Mouse (Mus musculus) limb, embryonic 13.5 days (tissue): ENCODE data around the gene Ncapg. TPM values are rescaled to one million over a fixed set of nuclear protein-coding genes. Genes with fewer than 3 reads are reported as not detected.
A peak's percentile ranks its signal among the peaks of the same experiment; 100 is the strongest.

Experiments used
- ATAC-seq: fragments of 200-750 bp; cut with Nextera tagmentation; 2 replicates; pipeline ENCODE4 v1.8.0; 2017; ENCODE audit warnings: low read depth, moderate number of reproducible peaks, moderate TSS enrichment; ENCODE audit not compliant: low FRiP score
- H3K27ac ChIP-seq: fragments of 300-500 bp; sonication (generic); 2 replicates; pipeline ENCODE4 v1.5.1; 2015; ENCODE audit warnings: inconsistent platforms, mild to moderate bottlenecking, moderate library complexity
- H3K27me3 ChIP-seq: fragments of 300-500 bp; sonication (generic); 2 replicates; pipeline ENCODE4 v1.6.1; 2015; ENCODE audit warnings: mild to moderate bottlenecking, inconsistent platforms
- H3K36me3 ChIP-seq: fragments of 300-500 bp; sonication (generic); 2 replicates; pipeline ENCODE4 v1.6.1; 2015; ENCODE audit warnings: inconsistent platforms, mild to moderate bottlenecking, moderate library complexity
- H3K4me1 ChIP-seq: fragments of 300-500 bp; sonication (generic); 2 replicates; pipeline ENCODE4 v1.6.1; 2015; ENCODE audit warnings: inconsistent platforms
- H3K4me2 ChIP-seq: fragments of 300-500 bp; sonication (generic); replicated peaks from 2 replicates; pipeline ENCODE4 v1.6.1; 2015; ENCODE audit warnings: inconsistent platforms, mild to moderate bottlenecking, moderate library complexity
- H3K4me3 ChIP-seq: fragments of 300-500 bp; sonication (generic); 2 replicates; pipeline ENCODE4 v1.5.1; 2015; ENCODE audit warnings: moderate library complexity, mild to moderate bottlenecking, inconsistent platforms
- H3K9ac ChIP-seq: fragments of 300-500 bp; sonication (generic); 2 replicates; pipeline ENCODE4 v1.6.1; 2015; ENCODE audit warnings: mild to moderate bottlenecking, inconsistent platforms
- H3K9me3 ChIP-seq: fragments of 300-500 bp; sonication (generic); 2 replicates; pipeline ENCODE4 v1.6.1; 2016; ENCODE audit warnings: inconsistent platforms
- WGBS: fragments of 180-500 bp; shearing (Covaris S2); methylation state at CpG from one replicate; pipeline ENCODE4 v1.1.7; 2015; 5-methylcytosine and 5-hydroxymethylcytosine counted together
- polyA plus RNA-seq: library from polyadenylated mRNA; unstranded; fragments of >200 nt; fragmentation: Nextera tagmentation; extraction: Ambion mirVana; gene quantifications from 2 replicates; pipeline ENCODE4 v1.2.1, GENCODE M21; 2015

The Ncapg gene
- polyA plus RNA-seq, 1 experiment from 2014 or later: 48.2 TPM

DNA sequence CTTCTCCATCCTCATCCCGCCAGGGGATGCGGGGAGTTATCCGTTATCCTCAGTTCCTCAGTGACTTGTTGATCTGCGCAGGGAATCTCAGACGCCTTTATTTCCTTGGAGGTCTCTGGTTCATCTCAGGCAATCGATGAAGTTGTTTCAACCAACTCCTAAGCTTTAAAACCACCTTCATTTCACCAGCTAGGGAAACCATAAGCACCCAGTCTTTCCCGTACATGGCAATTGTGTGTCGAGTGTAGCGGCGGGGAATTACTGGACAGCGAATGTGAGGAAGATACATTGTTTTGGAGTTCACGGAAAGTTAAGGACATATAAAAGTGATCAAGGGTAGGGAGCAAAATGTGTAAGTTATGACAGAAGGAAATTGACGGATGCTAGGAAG, 556 bp downstream of the Ncapg start:
- peak overlapping the region; percentile 85 for H3K4me2 ChIP-seq
- peak overlapping the region; percentile 82 for H3K9ac ChIP-seq
- H3K9me3 ChIP-seq: no peaks in the 10 kb centered on the region
- H3K4me3 ChIP-seq: peak overlapping the region; percentile 83
- no peaks in the 10 kb centered on the region; the same call in 1 of the 2 replicates for H3K36me3 ChIP-seq
- under 1% methylated on average over 13 of the region's 13 CpGs for WGBS
- H3K27me3 ChIP-seq: no peaks in the 10 kb centered on the region
- H3K4me1 ChIP-seq: peaks cover 13% of the 10 kb centered on the region
- ATAC-seq: no peak
- H3K27ac ChIP-seq: peak overlapping the region; percentile 85

DNA sequence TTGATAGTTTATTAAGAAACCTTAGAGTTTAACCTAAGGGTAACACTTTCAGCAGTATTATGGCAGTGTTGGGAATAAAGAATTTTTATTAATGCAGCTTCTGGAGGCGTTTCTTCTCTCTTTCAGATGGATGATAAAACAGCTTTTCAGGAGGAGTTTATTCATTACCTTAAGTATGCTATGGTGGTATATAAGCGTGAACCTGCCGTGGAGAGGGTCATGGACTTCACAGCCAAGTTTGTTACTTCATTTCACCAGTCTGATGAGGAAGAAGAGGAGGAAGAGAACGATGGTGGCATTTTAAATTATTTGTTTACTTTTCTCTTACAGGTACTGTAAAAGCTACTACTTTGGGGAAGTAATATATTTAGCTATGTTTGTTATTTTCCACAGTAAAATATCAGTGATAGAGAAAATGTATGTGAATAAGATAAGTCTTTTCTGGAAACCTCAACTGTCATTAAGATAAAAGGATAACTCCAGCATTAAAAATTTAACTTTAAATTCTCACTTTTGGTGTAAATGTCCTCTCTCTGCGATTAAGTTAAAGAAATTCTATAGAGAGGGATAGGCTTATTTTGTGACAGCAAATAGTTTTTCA, 1.3 kb downstream of the Ncapg start:
- Histone ChIP-seq H3K27ac (no peak overlapping the region), H3K9me3 (no peaks in the 10 kb centered on the region), H3K4me3 (peak overlapping the region; percentile 83), H3K4me1 (peaks cover 13% of the 10 kb centered on the region), H3K27me3 (no peaks in the 10 kb centered on the region), H3K36me3 (peaks cover 5% of the 10 kb centered on the region), H3K4me2 (peak overlapping the region; percentile 85), H3K9ac (no peak overlapping the region)
- WGBS: 58% methylated on average over 5 of the region's 5 CpGs
- ATAC-seq: no peak

DNA sequence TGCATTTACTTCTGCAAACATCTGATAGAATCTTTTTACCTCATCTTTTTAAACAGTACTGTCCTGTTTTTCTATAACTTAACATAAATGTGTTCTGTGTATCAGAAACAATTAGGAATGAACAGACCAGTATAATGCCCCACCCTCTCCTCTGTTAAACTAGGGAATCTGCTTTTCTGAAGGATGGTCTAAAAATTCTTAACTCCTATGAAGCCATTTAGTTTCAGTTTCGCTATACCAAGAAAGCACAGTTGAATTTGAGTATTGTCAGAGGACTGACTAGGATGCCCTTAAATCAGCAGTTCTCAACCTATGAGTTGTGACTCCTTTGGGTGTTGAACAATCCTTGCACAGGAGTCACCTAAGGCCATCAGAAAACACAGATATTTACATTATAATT, 5.3 kb downstream of the Ncapg start:
- ATAC-seq: no peak
- Histone ChIP-seq H3K4me1 (peaks cover 8% of the 10 kb centered on the region), H3K27ac (no peak overlapping the region), H3K4me3 (no peak overlapping the region), H3K36me3 (peaks cover 20% of the 10 kb centered on the region), H3K4me2 (no peak overlapping the region), H3K9me3 (no peaks in the 10 kb centered on the region), H3K27me3 (no peaks in the 10 kb centered on the region), H3K9ac (no peak overlapping the region)
- 100% methylated on average over 1 of the region's 1 CpGs for WGBS

DNA sequence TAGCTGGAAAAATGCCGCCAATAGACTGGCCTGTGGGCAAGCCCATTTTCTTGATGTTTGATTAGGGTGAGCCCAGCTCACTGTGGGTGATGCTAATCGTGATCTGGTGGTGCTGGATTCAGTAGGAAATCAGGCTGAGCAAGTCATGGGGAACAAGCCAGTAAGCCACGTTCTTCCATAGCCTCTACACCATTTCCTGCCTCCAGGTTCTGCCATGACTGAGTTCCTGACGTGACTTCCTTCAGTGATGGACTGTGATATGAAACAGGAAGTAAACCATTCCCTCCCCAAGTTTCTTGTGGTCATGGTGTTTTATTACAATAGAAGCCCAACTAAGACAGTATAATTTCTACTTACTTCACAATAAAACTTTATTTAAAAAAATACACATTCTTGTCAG, 7.9 kb downstream of the Ncapg start:
- 81% methylated on average over 4 of the region's 4 CpGs for WGBS
- peaks cover 27% of the 10 kb centered on the region for H3K36me3 ChIP-seq
- H3K4me2 ChIP-seq: no peak overlapping the region
- H3K27ac ChIP-seq: no peak overlapping the region
- H3K4me1 ChIP-seq: no peaks in the 10 kb centered on the region
- H3K9me3 ChIP-seq: no peaks in the 10 kb centered on the region
- no peaks in the 10 kb centered on the region for H3K27me3 ChIP-seq
- no peak for ATAC-seq
- H3K9ac ChIP-seq: no peak overlapping the region
- H3K4me3 ChIP-seq: no peak overlapping the region

DNA sequence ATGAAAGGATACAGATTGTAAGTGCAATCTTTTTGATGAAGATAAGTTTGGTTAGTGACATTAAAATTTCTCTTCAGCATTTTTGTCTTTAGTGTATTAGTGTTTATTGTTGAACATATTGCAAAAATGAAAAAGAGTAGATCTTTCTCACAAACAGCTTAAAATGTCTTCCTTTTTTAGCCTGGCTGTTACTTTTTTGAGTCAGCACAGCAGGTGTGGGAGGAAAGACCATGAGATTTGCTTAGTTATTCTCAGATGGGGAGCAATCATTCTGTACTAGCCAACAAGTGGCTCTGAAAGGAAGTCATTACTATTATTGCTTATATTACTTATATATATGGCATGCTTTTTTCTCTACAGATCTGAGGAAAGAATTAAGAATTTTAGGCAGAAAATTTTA, 10.2 kb downstream of the Ncapg start:
- H3K9ac ChIP-seq: no peak overlapping the region

DNA sequence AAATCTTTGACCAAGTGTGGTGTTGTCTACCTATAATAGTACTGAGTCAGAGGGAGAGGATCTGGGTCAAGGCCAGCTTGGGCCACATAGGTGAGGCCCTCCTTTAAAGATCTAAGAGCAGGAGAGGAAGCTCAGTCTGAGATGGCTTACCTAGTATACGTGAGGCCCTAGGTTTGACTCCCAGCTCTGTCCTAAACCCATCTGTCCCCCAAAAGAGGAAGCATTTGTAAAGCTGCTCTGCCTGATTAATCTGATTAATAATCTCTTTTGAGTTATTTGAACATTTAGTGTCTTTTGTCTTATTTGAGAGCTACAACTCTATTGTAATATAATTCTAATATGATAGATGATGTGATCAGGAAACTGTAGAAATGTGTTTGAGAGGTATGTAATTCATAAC, 13.7 kb downstream of the Ncapg start:
- H3K4me3 ChIP-seq: no peak overlapping the region
- no peak overlapping the region for H3K4me2 ChIP-seq
- H3K27ac ChIP-seq: no peak overlapping the region
- WGBS: 88% methylated on average over 1 of the region's 1 CpGs
- no peak for ATAC-seq
- no peak overlapping the region for H3K9ac ChIP-seq
- no peaks in the 10 kb centered on the region for H3K9me3 ChIP-seq
- H3K27me3 ChIP-seq: no peaks in the 10 kb centered on the region
- peaks cover 30% of the 10 kb centered on the region for H3K36me3 ChIP-seq
- H3K4me1 ChIP-seq: no peaks in the 10 kb centered on the region

More for the DNA sequence above, 10.2 kb downstream of the Ncapg start:
- no peak overlapping the region for H3K4me3 ChIP-seq
- peaks cover 39% of the 10 kb centered on the region for H3K36me3 ChIP-seq
- H3K4me2 ChIP-seq: no peak overlapping the region
- no peaks in the 10 kb centered on the region for H3K4me1 ChIP-seq
- H3K9me3 ChIP-seq: no peaks in the 10 kb centered on the region
- H3K27ac ChIP-seq: no peak overlapping the region
- no peaks in the 10 kb centered on the region for H3K27me3 ChIP-seq
- ATAC-seq: no peak

DNA sequence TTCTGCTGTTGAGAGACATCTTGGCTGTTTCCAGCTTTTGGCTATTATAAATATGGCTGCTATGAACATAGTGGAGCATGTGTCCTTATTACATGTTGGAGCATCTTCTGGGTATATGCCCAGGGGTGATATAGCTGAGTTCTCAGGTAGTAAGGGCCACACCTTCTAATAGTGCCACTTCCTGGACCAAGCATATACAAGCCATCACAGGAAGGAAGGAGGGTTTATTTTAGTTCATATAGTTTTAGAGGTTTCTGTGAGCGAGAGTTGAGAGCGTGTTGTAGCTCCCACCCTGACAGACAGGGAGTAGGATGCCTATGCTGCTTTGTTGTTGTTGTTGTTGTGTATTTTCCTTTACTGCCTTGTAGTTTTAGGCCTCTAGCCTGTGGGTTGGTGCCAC, 15.5 kb downstream of the Ncapg start:
- Histone ChIP-seq H3K4me2 (no peak overlapping the region), H3K27ac (no peak overlapping the region), H3K9ac (no peak overlapping the region), H3K9me3 (no peaks in the 10 kb centered on the region), H3K36me3 (peaks cover 34% of the 10 kb centered on the region), H3K4me1 (no peaks in the 10 kb centered on the region), H3K27me3 (no peaks in the 10 kb centered on the region), H3K4me3 (no peak overlapping the region)
- ATAC-seq: no peak
- 94% methylated on average over 2 of the region's 2 CpGs for WGBS

DNA sequence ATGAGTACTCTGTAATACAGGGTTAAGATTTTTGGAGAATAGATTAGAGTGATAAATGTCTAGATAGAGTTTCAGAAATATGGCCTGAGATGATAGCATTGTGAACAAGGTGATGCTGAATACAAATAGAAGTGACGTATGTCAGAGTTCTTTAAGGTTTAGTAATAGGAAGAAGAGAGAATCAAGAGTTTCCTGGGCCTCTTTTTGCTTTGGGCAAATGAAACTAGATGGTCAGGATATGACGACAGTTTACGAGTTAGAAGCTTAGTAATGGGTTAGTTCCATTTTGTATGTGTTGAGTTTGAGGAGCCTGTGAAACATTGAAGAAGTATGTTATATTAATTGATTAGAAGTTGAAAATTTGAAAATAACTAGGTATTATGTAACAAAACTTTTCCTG, 16.5 kb downstream of the Ncapg start:
- no peak overlapping the region for H3K9ac ChIP-seq
- no peak overlapping the region for H3K4me3 ChIP-seq
- H3K27ac ChIP-seq: no peak overlapping the region
- no peaks in the 10 kb centered on the region for H3K4me1 ChIP-seq
- no peaks in the 10 kb centered on the region for H3K9me3 ChIP-seq
- no peak overlapping the region for H3K4me2 ChIP-seq
- H3K36me3 ChIP-seq: peaks cover 31% of the 10 kb centered on the region
- WGBS: 94% methylated on average over 3 of the region's 3 CpGs
- no peaks in the 10 kb centered on the region for H3K27me3 ChIP-seq
- ATAC-seq: no peak

DNA sequence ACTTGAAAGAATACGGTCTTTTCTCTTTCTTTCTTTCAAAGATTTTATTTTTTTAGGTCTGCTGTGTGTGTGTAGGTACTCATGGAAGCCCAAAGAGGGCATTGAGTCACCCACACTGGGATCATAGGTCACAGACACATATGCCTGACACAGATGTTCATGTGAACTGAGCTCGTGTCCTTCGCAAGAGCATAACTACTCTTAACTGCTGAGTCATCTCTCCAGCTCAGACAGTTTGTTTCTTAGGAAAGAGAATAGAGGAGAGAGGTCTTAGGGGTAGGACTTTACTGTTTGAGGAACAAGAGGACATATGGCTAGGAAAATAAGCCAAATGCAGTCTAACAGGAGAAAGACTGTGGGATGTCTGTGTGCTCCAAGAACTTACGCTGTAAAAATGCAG, 19.4 kb downstream of the Ncapg start:
- H3K27me3 ChIP-seq: no peaks in the 10 kb centered on the region
- H3K4me2 ChIP-seq: no peak overlapping the region
- no peak overlapping the region for H3K4me3 ChIP-seq
- no peak overlapping the region for H3K27ac ChIP-seq
- no peak for ATAC-seq
- no peak overlapping the region for H3K9ac ChIP-seq
- 91% methylated on average over 4 of the region's 4 CpGs for WGBS
- peaks cover 27% of the 10 kb centered on the region for H3K36me3 ChIP-seq
- H3K9me3 ChIP-seq: no peaks in the 10 kb centered on the region
- H3K4me1 ChIP-seq: no peaks in the 10 kb centered on the region

DNA sequence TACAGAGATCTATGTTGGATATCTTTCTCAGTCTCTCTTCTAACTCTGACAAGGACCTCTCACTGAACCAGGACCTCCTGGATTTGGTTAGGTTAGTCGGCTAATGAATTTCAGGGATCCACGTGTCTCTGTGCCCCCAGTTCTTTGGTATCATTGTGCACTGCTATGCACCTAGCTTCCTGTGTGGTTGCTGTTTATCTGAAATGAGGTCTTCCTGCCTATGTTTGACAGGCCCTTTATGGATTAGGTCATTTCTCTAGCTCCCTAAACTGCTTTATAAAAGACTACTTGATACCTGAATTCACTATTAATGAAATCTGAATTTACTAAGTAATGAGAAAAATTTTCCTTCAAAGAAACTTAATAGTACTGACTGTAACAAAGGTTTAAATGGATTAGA, 21.1 kb downstream of the Ncapg start:
- H3K4me1 ChIP-seq: no peaks in the 10 kb centered on the region
- no peak overlapping the region for H3K9ac ChIP-seq
- no peak overlapping the region for H3K4me2 ChIP-seq
- peaks cover 16% of the 10 kb centered on the region for H3K36me3 ChIP-seq
- no peak for ATAC-seq
- no peaks in the 10 kb centered on the region for H3K9me3 ChIP-seq
- H3K27me3 ChIP-seq: no peaks in the 10 kb centered on the region
- H3K4me3 ChIP-seq: no peak overlapping the region
- WGBS: 67% methylated on average over 2 of the region's 2 CpGs
- H3K27ac ChIP-seq: no peak overlapping the region

DNA sequence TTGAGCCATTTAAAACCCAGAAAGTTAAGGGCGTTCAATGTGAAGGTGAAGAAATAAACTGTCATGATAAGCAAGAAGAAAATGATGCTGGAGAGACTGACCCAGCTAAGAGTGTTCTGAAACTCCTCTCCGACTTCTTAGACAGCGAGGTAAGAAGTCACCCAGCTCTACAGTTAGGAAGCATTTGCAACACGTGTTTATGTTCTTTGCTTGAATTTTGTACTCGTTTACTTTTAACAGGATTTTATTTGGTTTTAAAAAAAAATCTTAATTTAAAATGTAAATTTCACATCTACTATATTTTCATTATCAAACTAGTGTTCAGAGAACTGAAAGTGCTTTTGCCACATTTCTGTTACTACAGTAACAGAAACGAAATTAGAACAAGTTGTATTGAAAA, 22.0 kb downstream of the Ncapg start:
- Histone ChIP-seq H3K4me1 (no peaks in the 10 kb centered on the region), H3K9me3 (no peaks in the 10 kb centered on the region), H3K4me3 (no peak overlapping the region), H3K9ac (no peak overlapping the region), H3K27me3 (no peaks in the 10 kb centered on the region), H3K36me3 (peaks cover 18% of the 10 kb centered on the region), H3K4me2 (no peak overlapping the region), H3K27ac (no peak overlapping the region)
- WGBS: 89% methylated on average over 6 of the region's 6 CpGs
- ATAC-seq: no peak

DNA sequence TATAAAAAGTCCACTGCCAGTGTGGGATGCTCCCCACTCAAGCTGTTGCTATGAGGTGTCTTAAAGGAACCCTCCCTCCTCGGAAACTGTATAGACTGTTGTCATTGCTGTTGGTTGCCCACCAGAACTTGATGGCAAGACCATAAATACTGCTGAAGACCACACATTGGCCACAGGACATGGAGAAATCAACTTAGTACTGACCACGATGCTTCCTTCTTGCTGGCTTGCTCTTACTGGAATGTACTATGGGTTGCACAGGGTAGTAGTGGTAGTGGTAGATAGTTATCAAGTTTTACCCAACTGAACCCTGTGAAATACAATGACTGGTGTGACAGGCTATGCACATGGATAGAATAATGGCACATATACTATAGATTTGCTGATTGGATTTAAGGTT, 37.1 kb downstream of the Ncapg start:
- Histone ChIP-seq H3K27me3 (no peaks in the 10 kb centered on the region), H3K9ac (no peak overlapping the region), H3K4me3 (no peak overlapping the region), H3K27ac (no peak overlapping the region), H3K9me3 (no peaks in the 10 kb centered on the region), H3K36me3 (peaks cover 31% of the 10 kb centered on the region), H3K4me1 (no peaks in the 10 kb centered on the region), H3K4me2 (no peak overlapping the region)
- ATAC-seq: no peak
- WGBS: 94% methylated on average over 2 of the region's 2 CpGs

DNA sequence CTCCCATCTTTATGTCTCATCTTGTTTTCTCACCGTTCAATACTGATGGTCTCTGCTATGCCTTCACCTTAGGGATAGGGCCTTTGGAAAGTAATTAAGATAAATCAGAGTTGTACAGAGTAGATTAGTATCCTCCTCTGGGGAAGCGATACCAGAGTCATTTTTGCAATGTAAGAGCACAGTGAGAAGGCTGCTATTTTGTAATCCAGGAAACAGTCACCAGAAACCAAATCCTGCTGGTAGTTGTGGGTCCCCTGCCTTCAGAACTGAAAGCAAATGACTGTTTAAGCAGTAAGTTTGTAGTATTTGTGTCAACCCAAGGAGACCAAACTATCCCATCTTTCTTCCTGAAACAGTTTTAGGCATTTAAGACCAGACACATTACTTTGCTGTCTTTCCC, 39.9 kb downstream of the Ncapg start:
- ATAC-seq: no peak
- WGBS: 93% methylated on average over 2 of the region's 2 CpGs

More for the DNA sequence above, 39.9 kb downstream of the Ncapg start:
- no peak overlapping the region for H3K27ac ChIP-seq
- H3K4me1 ChIP-seq: no peaks in the 10 kb centered on the region
- peaks cover 24% of the 10 kb centered on the region for H3K36me3 ChIP-seq
- H3K9me3 ChIP-seq: no peaks in the 10 kb centered on the region
- H3K4me3 ChIP-seq: no peak overlapping the region
- H3K4me2 ChIP-seq: no peak overlapping the region
- H3K27me3 ChIP-seq: no peaks in the 10 kb centered on the region
- H3K9ac ChIP-seq: no peak overlapping the region
